Mouse (Mus musculus): ENCODE data around the gene Slc12a8. TPM values are rescaled to one million over a fixed set of nuclear protein-coding genes. Genes with fewer than 3 reads are reported as not detected.
"Not testable (repeated sequence)": the region's sequence is repeated elsewhere in the genome, so short reads cannot be mapped to it uniquely, and the experiment has no call there.

The Slc12a8 gene
- polyA plus RNA-seq (2017; shearing (Covaris generic)) = 1 to 10 TPM; 3.4 to 7.0 (median 6.0) TPM

- ATAC-seq = no peak
These were observed at the start of gene Slc12a8 for GRCm38 (mm10) chr16:33516807-33517565. TSS of gene Slc12a8 (plus strand) at chr16:33517328.

- no peak for ATAC-seq
These were observed 49.7 kb upstream of the Slc12a8 start for GRCm38 (mm10) chr16:33467451-33467850.

GRCm38 (mm10) chr16:33469973-33470372 lies 47.2 kb upstream of the Slc12a8 start:
- no peak for ATAC-seq

- no peak for ATAC-seq
These were observed 42.7 kb upstream of the Slc12a8 start for GRCm38 (mm10) chr16:33474381-33474780.

GRCm38 (mm10) chr16:33479926-33480325 lies 37.2 kb upstream of the Slc12a8 start:
- ATAC-seq = no peak

- peak; percentile 43 for ATAC-seq
These were observed 36.0 kb upstream of the Slc12a8 start for GRCm38 (mm10) chr16:33481148-33481547.

GRCm38 (mm10) chr16:33482309-33482708 lies 34.8 kb upstream of the Slc12a8 start:
- no peak for ATAC-seq

GRCm38 (mm10) chr16:33487709-33488108 lies 29.4 kb upstream of the Slc12a8 start:
- no peak for ATAC-seq

GRCm38 (mm10) chr16:33494374-33494773 lies 22.8 kb upstream of the Slc12a8 start:
- ATAC-seq = no peak

GRCm38 (mm10) chr16:33508082-33508481 lies 9.0 kb upstream of the Slc12a8 start:
- no peak for ATAC-seq

GRCm38 (mm10) chr16:33509231-33509630 lies 7.9 kb upstream of the Slc12a8 start:
- ATAC-seq = not testable (repeated sequence)

GRCm38 (mm10) chr16:33510856-33511255 lies 6.3 kb upstream of the Slc12a8 start:
- not testable (repeated sequence) for ATAC-seq

- ATAC-seq = no peak
These were observed 4.6 kb upstream of the Slc12a8 start for GRCm38 (mm10) chr16:33512555-33512954.

GRCm38 (mm10) chr16:33517627-33518026 lies 499 bp downstream of the Slc12a8 start:
- ATAC-seq = no peak

GRCm38 (mm10) chr16:33518236-33518635 lies 1.1 kb downstream of the Slc12a8 start:
- ATAC-seq = no peak

- ATAC-seq = no peak
These were observed 2.9 kb downstream of the Slc12a8 start for GRCm38 (mm10) chr16:33519916-33520568.

- ATAC-seq = no peak
These were observed 5.4 kb downstream of the Slc12a8 start for GRCm38 (mm10) chr16:33522516-33522915.

GRCm38 (mm10) chr16:33523571-33523970 lies 6.4 kb downstream of the Slc12a8 start:
- ATAC-seq = no peak

- ATAC-seq = no peak
These were observed 12.7 kb downstream of the Slc12a8 start for GRCm38 (mm10) chr16:33529502-33530454.

- no peak for ATAC-seq
These were observed 14.1 kb downstream of the Slc12a8 start for GRCm38 (mm10) chr16:33531184-33531583.

- no peak for ATAC-seq
These were observed 19.3 kb downstream of the Slc12a8 start for GRCm38 (mm10) chr16:33536456-33536855.

GRCm38 (mm10) chr16:33537499-33538225 lies 20.5 kb downstream of the Slc12a8 start:
- ATAC-seq = no peak
